Mouse (Mus musculus): ENCODE data around the gene Maml3.
A peak's percentile ranks its signal among the peaks of the same experiment; 100 is the strongest.

The Maml3 gene

GRCm38 (mm10) chr3:52104636-52105151 is at the start of gene Maml3:
Maml3 (minus strand) TSS chr3:52105076.
- DNase-seq (ENCODE audit: low read depth, low spot score), result peak; percentile 79

GRCm38 (mm10) chr3:52151155-52151554 is 46.3 kb upstream of the Maml3 start:
- no peak for DNase-seq (ENCODE audit: low read depth, low spot score)

- DNase-seq (ENCODE audit: low read depth, low spot score), result no peak
Observed at GRCm38 (mm10) chr3:52148301-52148700, 43.4 kb upstream of the Maml3 start.

GRCm38 (mm10) chr3:52144776-52145460 is 40.0 kb upstream of the Maml3 start:
- no peak for DNase-seq (ENCODE audit: low read depth, low spot score)

- DNase-seq (ENCODE audit: low read depth, low spot score), result no peak
Observed at GRCm38 (mm10) chr3:52143017-52143416, 38.1 kb upstream of the Maml3 start.

- peak; percentile 14 for DNase-seq (ENCODE audit: low read depth, low spot score)
Observed at GRCm38 (mm10) chr3:52140162-52140561, 35.3 kb upstream of the Maml3 start.

GRCm38 (mm10) chr3:52125421-52125820 is 20.5 kb upstream of the Maml3 start:
- no peak for DNase-seq (ENCODE audit: low read depth, low spot score)

- no peak for DNase-seq (ENCODE audit: low read depth, low spot score)
Observed at GRCm38 (mm10) chr3:52120858-52121257, 16.0 kb upstream of the Maml3 start.

GRCm38 (mm10) chr3:52119216-52119615 is 14.3 kb upstream of the Maml3 start:
- DNase-seq (ENCODE audit: low read depth, low spot score), result no peak

GRCm38 (mm10) chr3:52115421-52115820 is 10.5 kb upstream of the Maml3 start:
- no peak for DNase-seq (ENCODE audit: low read depth, low spot score)

GRCm38 (mm10) chr3:52108027-52108426 is 3.2 kb upstream of the Maml3 start:
- DNase-seq (ENCODE audit: low read depth, low spot score), result no peak

GRCm38 (mm10) chr3:52105156-52105555 is 280 bp upstream of the Maml3 start:
- no peak for DNase-seq (ENCODE audit: low read depth, low spot score)

- no peak for DNase-seq (ENCODE audit: low read depth, low spot score)
Observed at GRCm38 (mm10) chr3:52104208-52104607, 668 bp downstream of the Maml3 start.

GRCm38 (mm10) chr3:52103531-52104181 is 1.2 kb downstream of the Maml3 start:
- no peak for DNase-seq (ENCODE audit: low read depth, low spot score)

GRCm38 (mm10) chr3:52102601-52103530 is 2.0 kb downstream of the Maml3 start:
- peak; percentile 86 for DNase-seq (ENCODE audit: low read depth, low spot score)

GRCm38 (mm10) chr3:52101977-52102600 is 2.8 kb downstream of the Maml3 start:
- peak; percentile 84 for DNase-seq (ENCODE audit: low read depth, low spot score)

- no peak for DNase-seq (ENCODE audit: low read depth, low spot score)
Observed at GRCm38 (mm10) chr3:52101401-52101976, 3.4 kb downstream of the Maml3 start.

GRCm38 (mm10) chr3:52100926-52101325 is 4.0 kb downstream of the Maml3 start:
- DNase-seq (ENCODE audit: low read depth, low spot score), result no peak

- DNase-seq (ENCODE audit: low read depth, low spot score), result no peak
Observed at GRCm38 (mm10) chr3:52100306-52100705, 4.6 kb downstream of the Maml3 start.

GRCm38 (mm10) chr3:52099286-52099685 is 5.6 kb downstream of the Maml3 start:
- DNase-seq (ENCODE audit: low read depth, low spot score), result no peak

GRCm38 (mm10) chr3:52091261-52091797 is 13.5 kb downstream of the Maml3 start:
- no peak for DNase-seq (ENCODE audit: low read depth, low spot score)

Data from brain, embryonic 18.5 days (tissue).